Mouse (Mus musculus): ENCODE data around the gene Upb1. TPM values are rescaled to one million over a fixed set of nuclear protein-coding genes. Genes with fewer than 3 reads are reported as not detected.

Gene Upb1
- total and polyA plus RNA-seq, 3 experiments: 0.27 TPM; not detected in 2

DNA sequence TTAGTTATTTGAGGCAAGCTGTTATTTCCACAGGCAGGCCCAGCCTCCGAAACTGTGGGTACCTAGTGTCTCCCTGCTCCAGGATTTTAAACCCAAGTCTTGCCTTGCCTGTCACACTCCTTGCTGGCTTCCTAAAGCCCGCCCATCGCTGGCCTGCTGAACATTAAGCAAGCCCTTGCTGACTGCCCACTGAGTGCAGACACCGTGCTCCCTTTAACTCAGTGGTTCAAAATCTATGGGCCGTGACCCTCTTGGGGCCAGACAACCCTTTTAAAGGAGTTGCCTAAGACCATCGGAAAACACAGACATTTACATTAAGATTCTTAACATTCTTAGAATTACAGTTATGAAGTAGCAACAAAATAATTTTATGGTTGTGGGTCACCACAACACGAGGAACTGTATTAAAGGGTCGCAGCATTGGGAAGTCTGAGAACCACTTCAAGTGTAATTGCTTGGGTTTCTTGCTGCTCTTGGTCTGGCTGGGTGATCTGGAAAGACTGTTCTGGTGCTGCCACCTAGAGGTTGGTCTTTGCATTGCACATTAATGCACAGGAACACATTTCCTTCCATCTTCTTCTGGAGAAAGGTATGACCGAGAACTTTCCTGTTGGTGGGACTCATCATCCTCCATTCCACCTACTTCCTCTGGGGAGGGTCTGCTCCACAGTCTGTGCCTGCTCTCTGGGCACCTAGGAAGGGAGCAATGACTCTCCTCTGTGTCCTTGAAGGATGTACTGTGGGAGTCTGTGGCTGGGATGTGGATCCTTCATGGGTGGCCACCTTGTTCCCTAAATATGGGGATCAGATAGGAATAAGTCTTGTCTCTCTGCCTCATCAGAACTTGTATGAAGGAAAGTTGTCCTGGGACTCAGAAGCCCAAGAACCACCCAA, 85.4 kb downstream of the Upb1 start:
- Histone ChIP-seq H3K9me3 (replicated peaks) (no peaks in the 10 kb centered on the region), H3K4me3 (ENCODE audit: low read depth, low read length) (no peak overlapping the region), H3K36me3 (replicated peaks) (no peaks in the 10 kb centered on the region), H3K27me3 (ENCODE audit: insufficient read depth, low read length) (peaks cover 18% of the 10 kb centered on the region), H3K4me1 (ENCODE audit: insufficient read depth, low read depth, low read length) (peaks cover 2% of the 10 kb centered on the region; the same call in 1 of the 2 replicates)
- DNase-seq (ENCODE audit: low spot score) (peak; percentile 35), ATAC-seq (ENCODE audit: extremely low read depth, insufficient number of reproducible peaks, low FRiP score, poor library complexity, severe bottlenecking) (peak; percentile 45; the same call in 1 of the 2 replicates)
- TF ChIP-seq CTCF (IDR thresholded peaks at IDR 0.05; ENCODE audit: low read depth, low read length) (peak; percentile 71), TAL1 (conservative IDR thresholded peaks at IDR 0.05; ENCODE audit: low read depth, low read length) (no peak)

DNA sequence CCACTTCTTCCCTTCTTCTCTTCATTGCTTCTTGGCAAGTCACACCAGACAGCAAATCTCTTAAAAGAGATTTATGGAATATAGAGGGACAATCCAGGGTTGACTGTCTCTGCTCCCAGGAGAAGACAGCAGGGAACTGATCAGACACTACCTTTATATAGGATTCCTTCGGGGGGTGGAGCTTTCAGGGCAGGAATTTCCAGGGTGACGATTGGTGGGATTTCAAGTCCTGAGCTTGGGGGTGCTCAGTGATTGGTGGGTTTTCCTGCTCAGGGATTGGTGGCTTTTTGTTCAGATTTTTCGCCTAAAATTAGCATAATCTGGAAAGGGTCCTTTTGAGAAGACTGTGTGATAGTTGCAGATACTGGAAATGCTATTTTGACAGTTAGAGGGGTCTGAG, 86.2 kb downstream of the Upb1 start:
- Histone ChIP-seq H3K4me1 (ENCODE audit: insufficient read depth, low read depth, low read length) (peaks cover 2% of the 10 kb centered on the region; the same call in 1 of the 2 replicates), H3K4me3 (ENCODE audit: low read depth, low read length) (no peak overlapping the region), H3K9me3 (replicated peaks) (no peaks in the 10 kb centered on the region), H3K36me3 (replicated peaks) (no peaks in the 10 kb centered on the region), H3K27me3 (ENCODE audit: insufficient read depth, low read length) (peaks cover 15% of the 10 kb centered on the region)
- TF ChIP-seq GATA1 (IDR thresholded peaks at IDR 0.05; ENCODE audit: borderline replicate concordance, low read length) (no peak), POLR2AphosphoS5 (IDR thresholded peaks at IDR 0.05; ENCODE audit: insufficient replicate concordance, low read depth, low read length) (no peak), TAL1 (conservative IDR thresholded peaks at IDR 0.05; ENCODE audit: low read depth, low read length) (no peak), CTCF (IDR thresholded peaks at IDR 0.05; ENCODE audit: low read depth, low read length) (no peak), GATA2 (IDR thresholded peaks at IDR 0.05; ENCODE audit: borderline replicate concordance, low read depth, low read length) (no peak)
- no peak for ATAC-seq (ENCODE audit: extremely low read depth, insufficient number of reproducible peaks, low FRiP score, poor library complexity, severe bottlenecking)
- DNase-seq (ENCODE audit: low spot score): no peak

DNA sequence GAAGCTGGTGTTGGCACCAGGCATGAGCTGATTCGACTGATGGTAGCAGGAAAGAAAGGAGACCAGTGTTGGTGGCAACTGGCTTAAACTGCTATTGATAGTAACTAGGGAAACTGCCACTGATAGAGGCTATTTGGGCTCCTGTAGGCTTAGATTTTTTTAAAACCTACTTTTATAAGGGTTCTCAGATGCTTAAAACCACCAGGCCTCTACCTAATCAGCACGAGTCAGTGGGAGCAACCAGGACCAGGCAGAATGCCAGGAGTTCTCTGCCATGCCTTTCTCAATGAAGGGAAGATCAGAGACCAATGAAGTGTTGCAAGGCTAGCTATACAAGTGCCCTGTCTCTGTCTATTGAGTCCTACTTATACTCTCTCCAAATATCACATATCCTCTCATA, 88.6 kb downstream of the Upb1 start:
- DNase-seq (ENCODE audit: low spot score) (no peak), ATAC-seq (ENCODE audit: extremely low read depth, insufficient number of reproducible peaks, low FRiP score, poor library complexity, severe bottlenecking) (no peak)
- H3K36me3 ChIP-seq (replicated peaks): no peaks in the 10 kb centered on the region
- H3K27me3 ChIP-seq (ENCODE audit: insufficient read depth, low read length): peaks cover 27% of the 10 kb centered on the region
- H3K4me1 ChIP-seq (ENCODE audit: insufficient read depth, low read depth, low read length): peaks cover 2% of the 10 kb centered on the region; the same call in 1 of the 2 replicates
- H3K9me3 ChIP-seq (replicated peaks): no peaks in the 10 kb centered on the region
- H3K4me3 ChIP-seq (ENCODE audit: low read depth, low read length): no peak overlapping the region
- TF ChIP-seq CTCF (IDR thresholded peaks at IDR 0.05; ENCODE audit: low read depth, low read length): no peak
- no peak for TF ChIP-seq POLR2AphosphoS5 (IDR thresholded peaks at IDR 0.05; ENCODE audit: insufficient replicate concordance, low read depth, low read length)
- TF ChIP-seq TAL1 (conservative IDR thresholded peaks at IDR 0.05; ENCODE audit: low read depth, low read length): no peak
- TF ChIP-seq GATA1 (IDR thresholded peaks at IDR 0.05; ENCODE audit: borderline replicate concordance, low read length): no peak
- no peak for TF ChIP-seq GATA2 (IDR thresholded peaks at IDR 0.05; ENCODE audit: borderline replicate concordance, low read depth, low read length)

DNA sequence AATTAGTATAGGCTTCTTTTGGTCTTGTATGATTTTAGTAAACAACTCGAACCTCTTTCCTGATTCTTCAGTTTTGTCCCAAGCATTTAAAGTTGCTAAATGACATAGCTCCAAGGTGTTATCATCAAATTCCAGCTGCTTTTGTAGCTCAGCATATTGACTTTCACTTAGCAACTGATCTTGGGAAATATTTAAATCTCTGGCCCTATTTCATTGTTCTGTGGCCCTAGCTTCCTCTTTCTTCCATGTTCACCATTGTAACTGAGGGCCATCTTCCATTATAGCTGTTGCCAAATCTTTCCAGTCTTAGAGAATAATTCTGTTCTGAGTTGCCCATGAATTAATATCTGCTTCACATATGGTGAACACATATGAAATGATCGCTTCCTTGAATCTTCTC, 89.8 kb downstream of the Upb1 start:
- Histone ChIP-seq H3K4me3 (ENCODE audit: low read depth, low read length) (no peak overlapping the region), H3K27me3 (ENCODE audit: insufficient read depth, low read length) (peaks cover 31% of the 10 kb centered on the region), H3K9me3 (replicated peaks) (no peaks in the 10 kb centered on the region), H3K4me1 (ENCODE audit: insufficient read depth, low read depth, low read length) (peaks cover 2% of the 10 kb centered on the region; the same call in 1 of the 2 replicates), H3K36me3 (replicated peaks) (no peaks in the 10 kb centered on the region)
- ATAC-seq (ENCODE audit: extremely low read depth, insufficient number of reproducible peaks, low FRiP score, poor library complexity, severe bottlenecking) (no peak), DNase-seq (ENCODE audit: low spot score) (no peak)
- TF ChIP-seq TAL1 (conservative IDR thresholded peaks at IDR 0.05; ENCODE audit: low read depth, low read length) (no peak), POLR2AphosphoS5 (IDR thresholded peaks at IDR 0.05; ENCODE audit: insufficient replicate concordance, low read depth, low read length) (no peak), GATA2 (IDR thresholded peaks at IDR 0.05; ENCODE audit: borderline replicate concordance, low read depth, low read length) (no peak), CTCF (IDR thresholded peaks at IDR 0.05; ENCODE audit: low read depth, low read length) (no peak), GATA1 (IDR thresholded peaks at IDR 0.05; ENCODE audit: borderline replicate concordance, low read length) (no peak)

Other genes with a start within 250 kb of the Upb1 start
- 24.2 and 27.4 TPM in 2 replicates for gene Specc1l, start 189.0 kb upstream of the Upb1 start, total RNA-seq (2014; fragmentation: Nextera tagmentation)
- 28.6 and 31.1 TPM in 2 replicates for gene Specc1l, start 189.0 kb upstream of the Upb1 start, total RNA-seq (2017)
- gene Specc1l, start 189.0 kb upstream of the Upb1 start, polyA plus RNA-seq (2012): 5.8 and 6.6 TPM in 2 replicates
- not detected in 2 replicates for gene Adora2a, start 84.2 kb upstream of the Upb1 start, total RNA-seq (2014; fragmentation: Nextera tagmentation)
- 0.06 and 0.33 TPM in 2 replicates for gene Adora2a, start 84.2 kb upstream of the Upb1 start, total RNA-seq (2017)
- 0.03 TPM in 1 of 2 replicates, not detected in the other for gene Adora2a, start 84.2 kb upstream of the Upb1 start, polyA plus RNA-seq (2012)
- gene Snrpd3, start 116.4 kb downstream of the Upb1 start, total RNA-seq (2014; fragmentation: Nextera tagmentation): 83.0 and 116 TPM in 2 replicates
- gene Snrpd3, start 116.4 kb downstream of the Upb1 start, total RNA-seq (2017): 50.9 and 51.6 TPM in 2 replicates
- 19.5 and 29.9 TPM in 2 replicates for gene Snrpd3, start 116.4 kb downstream of the Upb1 start, polyA plus RNA-seq (2012)
- gene Gucd1, start 116.9 kb downstream of the Upb1 start, total RNA-seq (2014; fragmentation: Nextera tagmentation): 17.0 and 26.1 TPM in 2 replicates
- 41.7 and 48.6 TPM in 2 replicates for gene Gucd1, start 116.9 kb downstream of the Upb1 start, total RNA-seq (2017)
- 14.5 and 15.8 TPM in 2 replicates for gene Gucd1, start 116.9 kb downstream of the Upb1 start, polyA plus RNA-seq (2012)
- gene Lrrc75b, start 159.2 kb downstream of the Upb1 start, total RNA-seq (2014; fragmentation: Nextera tagmentation): not detected in 2 replicates
- 0.05 and 0.06 TPM in 2 replicates for gene Lrrc75b, start 159.2 kb downstream of the Upb1 start, total RNA-seq (2017)
- not detected in 2 replicates for gene Lrrc75b, start 159.2 kb downstream of the Upb1 start, polyA plus RNA-seq (2012)
- not detected in 2 replicates for gene Ggt1, start 160.5 kb downstream of the Upb1 start, total RNA-seq (2014; fragmentation: Nextera tagmentation)
- not detected in 2 replicates for gene Ggt1, start 160.5 kb downstream of the Upb1 start, total RNA-seq (2017)
- gene Ggt1, start 160.5 kb downstream of the Upb1 start, polyA plus RNA-seq (2012): 0.12 TPM in 1 of 2 replicates, not detected in the other
- gene Ggt5, start 188.2 kb downstream of the Upb1 start, total RNA-seq (2014; fragmentation: Nextera tagmentation): not detected in 2 replicates
- gene Ggt5, start 188.2 kb downstream of the Upb1 start, total RNA-seq (2017): 0.22 TPM in 1 of 2 replicates, not detected in the other
- gene Ggt5, start 188.2 kb downstream of the Upb1 start, polyA plus RNA-seq (2012): not detected in 2 replicates
- not detected in 2 replicates for gene Susd2, start 242.9 kb downstream of the Upb1 start, total RNA-seq (2014; fragmentation: Nextera tagmentation)
- gene Susd2, start 242.9 kb downstream of the Upb1 start, total RNA-seq (2017): 0.05 and 0.06 TPM in 2 replicates
- 0.06 and 0.10 TPM in 2 replicates for gene Susd2, start 242.9 kb downstream of the Upb1 start, polyA plus RNA-seq (2012)

All from G1E (cell line).